Mouse (Mus musculus) thymus, postnatal 25 days (tissue): ENCODE data around the gene Tirap.
"Not testable (repeated sequence)": the region's sequence is repeated elsewhere in the genome, so short reads cannot be mapped to it uniquely, and the experiment has no call there.

Experiments
- DNase-seq: peaks from one replicate; pipeline ENCODE4 v3.0.0; 2022

Gene Tirap

GRCm38 (mm10) chr9:35187351-35187903 lies 12.7 kb downstream of the Tirap start:
- DNase-seq: no peak

- DNase-seq: no peak
Measured at GRCm38 (mm10) chr9:35186430-35186829, 13.7 kb downstream of the Tirap start.

- DNase-seq: no peak
Measured at GRCm38 (mm10) chr9:35183359-35183758, 16.7 kb downstream of the Tirap start.

DNA sequence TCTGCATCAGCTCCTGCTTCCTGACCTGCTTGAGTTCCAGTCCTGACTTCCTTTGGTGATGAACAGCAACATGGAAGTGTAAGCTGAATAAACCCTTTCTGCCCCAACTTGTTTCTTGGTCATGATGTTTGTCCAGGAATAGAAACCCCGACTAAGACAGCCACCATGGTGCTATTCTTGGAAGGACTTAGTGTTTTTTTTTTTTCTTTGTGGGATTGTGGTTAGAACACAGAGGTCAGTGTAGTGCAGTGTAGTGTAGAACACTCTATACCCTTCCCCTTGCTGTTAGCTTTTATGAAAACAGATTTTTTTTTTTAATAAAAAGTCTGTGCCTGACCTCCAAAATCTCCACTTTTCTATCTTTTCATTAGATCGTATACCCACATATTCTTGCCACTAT lies 17.3 kb downstream of the Tirap start:
- DNase-seq: no peak

DNA sequence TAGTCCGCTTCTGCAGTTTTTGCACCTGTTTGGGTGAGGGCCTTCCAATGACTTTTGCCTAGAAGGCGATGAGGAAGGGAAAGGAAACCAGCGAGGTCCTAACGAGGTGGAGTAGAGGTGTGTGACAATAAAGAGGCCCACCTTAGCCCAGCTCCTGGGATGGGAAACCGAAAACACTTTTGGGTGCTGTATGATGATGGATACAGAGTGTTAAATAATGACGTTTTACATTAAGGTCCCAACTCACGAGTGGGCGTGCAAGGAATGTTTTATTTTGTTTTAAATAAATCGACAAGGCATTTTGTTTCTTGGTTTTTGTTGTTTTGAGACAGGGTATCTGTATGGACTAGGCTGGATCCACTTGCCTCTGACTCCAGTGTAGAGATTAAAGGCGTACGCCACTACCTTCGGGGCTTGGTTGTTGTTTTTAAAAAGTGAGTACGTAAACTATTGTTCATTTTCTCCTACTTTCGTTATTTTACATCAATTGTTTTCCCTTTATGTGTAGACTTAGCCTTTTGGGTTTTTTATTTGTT lies 23.9 kb downstream of the Tirap start:
- no peak for DNase-seq

GRCm38 (mm10) chr9:35175251-35176123 lies 24.6 kb downstream of the Tirap start, which contains the start of gene Dcps:
Gene Dcps (minus strand): TSS chr9:35176061.
- peak; percentile 95 for DNase-seq

DNA sequence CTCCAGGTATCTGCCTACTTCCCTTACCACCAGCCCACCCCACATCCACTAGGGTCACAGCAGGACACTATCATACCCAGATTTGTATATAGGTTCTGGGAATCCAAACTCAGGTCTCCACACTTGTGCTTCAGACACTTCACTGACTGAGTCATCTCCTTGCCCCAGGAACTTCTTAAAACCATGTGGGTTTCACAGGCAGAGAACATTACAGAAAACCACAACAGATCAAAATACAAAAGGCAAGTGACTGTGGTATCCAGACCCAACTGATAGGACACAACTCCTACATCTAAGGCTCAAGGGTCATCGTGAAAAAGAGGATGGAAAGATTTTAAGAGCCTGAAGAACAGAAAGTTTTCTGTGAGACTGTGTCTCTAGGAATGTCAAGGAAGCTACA lies 26.8 kb downstream of the Tirap start:
- no peak for DNase-seq

DNA sequence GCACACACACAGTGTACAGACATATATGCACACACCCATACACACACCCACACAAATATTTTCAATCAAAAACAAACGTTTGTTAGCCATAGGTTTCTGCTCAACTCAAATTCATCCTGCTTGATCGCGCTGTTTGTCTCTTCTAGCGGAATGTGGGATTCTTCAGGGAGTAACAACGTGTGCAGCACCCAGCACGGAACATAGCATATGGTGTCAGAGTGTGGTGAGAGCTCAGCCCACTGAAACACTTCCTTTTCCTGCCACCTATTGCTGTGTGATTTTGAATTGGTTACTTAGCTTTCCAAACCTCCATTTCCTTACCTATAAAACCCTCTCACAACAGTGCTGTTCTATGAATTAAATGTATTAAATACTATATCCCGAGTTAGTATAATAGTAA lies 30.0 kb downstream of the Tirap start:
- no peak for DNase-seq

- DNase-seq: no peak
Measured at GRCm38 (mm10) chr9:35166798-35167635, 33.1 kb downstream of the Tirap start.

DNA sequence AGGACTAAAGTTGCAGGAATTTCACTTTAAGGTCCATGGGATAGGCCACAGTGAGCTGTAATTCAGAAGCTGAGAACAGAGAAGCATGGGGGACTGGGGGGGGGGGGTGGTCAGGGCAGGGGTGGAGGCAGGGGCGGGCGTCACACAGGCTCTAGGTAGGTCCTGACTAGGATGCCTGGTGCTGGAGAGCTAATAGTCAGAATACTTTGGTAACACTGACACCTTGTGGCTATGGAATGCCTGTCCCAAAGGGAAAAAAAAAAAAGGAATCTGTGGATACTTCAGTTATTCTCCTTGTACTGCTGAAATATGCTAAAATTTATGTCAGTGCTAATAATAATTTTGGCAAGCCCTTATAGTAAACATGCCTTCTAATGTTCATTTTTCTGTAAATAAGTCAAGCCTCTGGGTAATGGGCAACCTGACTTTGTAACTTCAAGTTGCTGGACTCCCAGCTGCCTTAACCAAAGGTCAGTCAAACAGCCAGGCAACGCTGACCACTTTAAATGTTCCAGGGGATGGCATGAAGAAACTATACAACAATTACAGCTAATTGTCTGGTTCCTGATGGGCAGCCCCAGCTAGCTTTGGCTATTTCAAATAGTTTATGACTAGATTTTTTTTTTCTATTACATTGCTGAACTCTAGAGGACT lies 33.8 kb downstream of the Tirap start:
- DNase-seq: no peak

- DNase-seq: no peak
Measured at GRCm38 (mm10) chr9:35164142-35164874, 35.8 kb downstream of the Tirap start.

GRCm38 (mm10) chr9:35163011-35163690 lies 36.9 kb downstream of the Tirap start:
- DNase-seq: no peak

GRCm38 (mm10) chr9:35161721-35162120 lies 38.4 kb downstream of the Tirap start:
- DNase-seq: no peak

DNA sequence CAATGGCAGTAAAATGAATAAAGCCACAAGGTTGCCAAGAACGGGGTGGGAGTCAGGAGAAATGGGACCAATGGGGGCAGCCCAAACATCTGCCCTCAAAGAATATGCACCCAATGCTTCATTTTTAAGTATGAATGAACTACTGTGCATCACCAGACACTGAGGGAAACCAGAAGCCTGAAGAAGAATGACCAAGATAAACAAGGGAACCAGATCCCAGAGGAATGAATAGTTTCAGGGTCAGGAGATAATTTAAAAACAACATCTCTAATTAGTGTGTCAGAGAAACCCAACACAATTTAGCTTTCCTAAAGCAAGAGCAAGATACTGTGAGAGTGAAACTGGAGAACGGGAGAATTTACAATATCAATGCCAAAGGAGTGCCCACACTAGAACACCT lies 39.4 kb downstream of the Tirap start:
- DNase-seq: no peak

- no peak for DNase-seq
Measured at GRCm38 (mm10) chr9:35158477-35158876, 41.6 kb downstream of the Tirap start.

DNA sequence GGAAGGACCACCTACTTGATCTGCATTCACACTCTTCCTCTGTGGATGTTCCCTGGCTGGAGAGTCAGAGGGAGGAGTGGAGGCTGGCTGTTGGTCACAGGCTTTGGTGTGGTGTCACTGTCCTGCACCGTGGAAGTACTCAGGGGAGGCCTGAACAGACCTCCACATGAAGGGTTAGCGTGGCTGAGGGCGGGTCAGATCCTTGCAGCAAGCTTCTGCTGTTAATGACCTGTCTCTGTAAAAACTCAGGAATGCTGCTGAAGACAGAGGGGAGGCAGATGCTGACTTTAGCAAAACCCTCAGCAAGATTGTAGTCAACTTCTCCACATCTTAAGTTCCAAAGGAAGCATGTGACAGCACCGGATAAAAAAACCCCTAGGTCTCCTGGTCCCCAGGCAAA lies 43.2 kb downstream of the Tirap start:
- no peak for DNase-seq

- DNase-seq: no peak
Measured at GRCm38 (mm10) chr9:35156002-35156710, 43.9 kb downstream of the Tirap start.

DNA sequence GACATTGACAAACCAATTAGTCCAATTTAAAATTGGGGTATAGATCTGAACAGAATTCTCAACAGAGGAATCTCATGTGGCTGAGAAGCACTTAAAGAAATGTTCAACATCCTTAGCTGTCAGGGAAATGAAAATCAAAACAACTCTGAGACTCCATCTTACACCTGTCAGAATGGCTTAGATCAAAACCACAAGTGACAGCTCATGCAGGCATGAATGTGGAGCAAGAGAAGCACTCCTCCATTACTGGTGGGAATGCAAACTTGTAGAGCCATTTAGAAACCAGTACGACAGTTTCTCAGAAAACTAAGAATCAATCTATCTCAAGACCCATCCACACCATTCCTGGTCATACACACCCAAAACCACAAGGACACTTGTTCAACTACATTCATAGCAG lies 47.2 kb downstream of the Tirap start:
- no peak for DNase-seq

DNA sequence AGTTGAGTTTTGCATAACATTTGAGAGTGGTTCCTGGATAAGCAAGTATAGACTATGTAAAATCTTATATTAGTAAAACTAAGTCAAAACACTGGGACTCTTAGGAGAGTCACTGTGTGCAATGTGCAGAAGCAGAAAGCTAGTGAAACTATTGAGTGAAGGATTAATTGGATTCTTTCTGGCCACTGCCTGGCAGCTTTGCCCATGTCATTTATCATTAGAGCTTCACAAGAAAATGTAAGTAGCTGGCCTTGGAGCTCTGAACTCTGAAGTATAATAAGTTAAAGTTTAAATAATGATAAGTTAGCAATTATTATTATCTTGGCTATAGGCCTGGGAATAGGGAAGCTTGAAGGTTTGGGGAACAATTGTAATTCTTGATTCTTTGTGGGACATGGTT lies 51.3 kb downstream of the Tirap start:
- DNase-seq: not testable (repeated sequence)

DNA sequence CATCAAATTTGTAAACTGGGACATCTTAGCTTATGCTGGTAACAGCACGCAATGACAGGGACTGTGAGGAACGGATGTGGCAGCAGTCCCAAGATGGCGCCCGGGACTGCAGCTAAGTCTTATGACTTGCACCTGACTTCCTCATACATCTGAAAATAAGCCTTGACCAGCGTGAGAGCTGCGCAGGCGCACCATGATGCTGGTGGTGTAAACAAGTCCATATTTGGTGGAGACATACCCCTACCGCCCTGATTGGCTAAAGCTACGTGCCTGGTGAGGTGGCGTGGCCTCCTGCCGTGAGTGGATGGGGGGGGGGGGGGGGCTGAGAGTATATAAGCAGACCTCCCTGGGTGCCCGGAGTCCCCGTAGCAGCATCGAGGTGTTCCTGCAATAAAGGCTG lies 52.8 kb downstream of the Tirap start:
- not testable (repeated sequence) for DNase-seq

DNA sequence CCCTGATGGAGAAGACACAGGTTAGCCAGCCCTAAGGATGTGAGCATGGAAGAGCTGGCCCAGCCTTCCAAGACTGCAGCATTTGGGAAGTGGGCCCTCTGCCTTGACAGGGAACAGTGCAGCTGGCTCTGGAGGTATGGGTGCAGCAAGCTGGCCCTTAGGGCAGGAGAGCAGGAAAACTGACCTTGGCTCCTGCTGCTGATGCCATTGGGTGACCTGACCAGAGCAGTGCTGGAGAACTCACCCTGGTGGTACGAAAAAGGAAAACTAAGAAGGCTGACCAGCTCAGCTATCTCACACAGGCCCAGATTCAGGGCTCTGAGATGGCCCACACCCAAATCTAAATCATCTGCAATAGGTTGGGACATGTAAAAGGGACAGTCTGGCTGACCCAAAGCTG lies 54.3 kb downstream of the Tirap start:
- DNase-seq: no peak
